Mouse (Mus musculus) lung, postnatal 4 days (tissue): ENCODE measurements at regions not wholly inside any gene's neighbourhood (a gene's known extent, or its start where the extent isn't known, plus 50 kb on each side); places are given as distances from the start of the nearest gene placed in this dataset.

Source experiments
- DNase-seq, 2 experiments: peaks; one replicate each; pipeline ENCODE4 v3.0.0; 2021

DNA sequence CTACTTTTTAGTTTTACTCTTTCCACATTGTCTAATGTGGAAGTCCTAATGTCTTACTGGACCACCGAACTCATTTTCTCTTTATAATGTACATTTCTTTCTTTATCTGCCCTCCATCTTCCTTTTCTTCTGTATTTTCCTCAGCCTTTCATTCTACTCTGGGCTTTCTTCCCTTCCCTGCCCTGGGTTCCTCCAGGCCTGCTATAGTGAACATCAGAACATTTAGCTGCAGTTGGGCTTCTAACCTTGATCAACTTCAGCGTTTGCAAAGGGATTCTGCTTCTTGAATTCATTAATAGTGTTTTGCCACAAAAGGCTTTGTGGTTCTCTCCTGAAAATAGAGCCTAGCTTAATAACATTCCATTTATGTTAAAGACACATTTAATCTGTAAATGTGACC lies 342.5 kb upstream of the Tmem161b start:
- DNase-seq, result no peak

GRCm38 (mm10) chr13:83880305-83880704 lies 341.8 kb upstream of the Tmem161b start:
- no peak for DNase-seq

- DNase-seq, result no peak
Measured at GRCm38 (mm10) chr13:83880772-83881171, 341.3 kb upstream of the Tmem161b start.

DNA sequence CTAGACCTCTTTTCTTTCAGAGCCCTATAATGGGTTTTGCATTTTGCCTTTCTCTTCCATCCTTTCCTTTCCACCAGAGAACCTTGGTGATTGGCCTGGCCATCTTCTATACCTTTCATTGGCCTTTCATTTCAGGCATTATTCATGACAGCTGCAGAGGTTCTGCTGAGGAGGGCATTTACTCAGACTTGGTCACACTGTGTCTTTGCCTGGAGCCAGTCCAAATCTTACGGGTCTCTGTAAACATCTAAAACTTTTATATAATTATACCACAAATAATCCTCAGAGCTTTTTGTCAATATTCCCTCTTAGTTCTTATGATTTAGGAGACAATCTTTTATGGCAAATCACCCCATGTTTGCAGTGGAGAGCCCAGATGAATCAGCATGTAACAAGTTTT lies 339.3 kb upstream of the Tmem161b start:
- no peak for DNase-seq

DNA sequence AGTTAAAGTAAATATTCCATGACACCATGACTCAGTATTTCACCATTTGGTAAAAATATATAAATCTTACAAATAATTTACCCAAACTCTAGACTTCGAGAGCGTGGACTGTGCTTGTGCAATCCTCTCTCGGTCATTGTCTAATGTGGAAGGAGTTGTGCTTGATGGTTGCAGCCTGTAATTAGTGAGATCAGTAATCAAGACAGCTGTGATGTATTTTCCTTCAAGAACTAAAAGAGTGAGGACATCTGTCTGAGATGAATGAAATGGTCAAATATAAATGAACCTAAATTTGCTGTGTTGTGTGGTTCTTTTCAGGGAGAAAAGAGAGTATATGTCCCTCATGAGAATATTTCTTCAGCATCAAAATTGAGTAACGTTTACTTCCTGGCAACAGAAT lies 338.3 kb upstream of the Tmem161b start:
- no peak for DNase-seq

DNA sequence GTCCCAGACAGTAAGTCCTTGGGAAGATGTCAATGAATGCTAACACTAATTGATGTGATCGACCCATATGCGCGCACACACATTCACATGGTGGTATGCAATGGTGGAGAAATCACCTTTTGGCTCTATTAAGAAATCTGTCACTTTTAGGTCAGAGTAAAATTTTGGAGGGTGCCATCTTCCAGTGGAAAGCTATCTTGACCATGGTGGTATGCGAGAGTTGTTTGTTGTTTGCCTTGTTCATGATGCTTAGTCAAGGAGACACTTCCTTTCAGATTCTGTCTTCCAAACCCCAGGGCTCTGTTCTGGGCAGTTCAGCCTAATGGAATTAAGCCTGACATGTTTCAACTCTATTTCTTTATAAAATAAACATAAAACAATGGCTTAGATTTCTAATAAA lies 337.9 kb upstream of the Tmem161b start:
- DNase-seq, result no peak

DNA sequence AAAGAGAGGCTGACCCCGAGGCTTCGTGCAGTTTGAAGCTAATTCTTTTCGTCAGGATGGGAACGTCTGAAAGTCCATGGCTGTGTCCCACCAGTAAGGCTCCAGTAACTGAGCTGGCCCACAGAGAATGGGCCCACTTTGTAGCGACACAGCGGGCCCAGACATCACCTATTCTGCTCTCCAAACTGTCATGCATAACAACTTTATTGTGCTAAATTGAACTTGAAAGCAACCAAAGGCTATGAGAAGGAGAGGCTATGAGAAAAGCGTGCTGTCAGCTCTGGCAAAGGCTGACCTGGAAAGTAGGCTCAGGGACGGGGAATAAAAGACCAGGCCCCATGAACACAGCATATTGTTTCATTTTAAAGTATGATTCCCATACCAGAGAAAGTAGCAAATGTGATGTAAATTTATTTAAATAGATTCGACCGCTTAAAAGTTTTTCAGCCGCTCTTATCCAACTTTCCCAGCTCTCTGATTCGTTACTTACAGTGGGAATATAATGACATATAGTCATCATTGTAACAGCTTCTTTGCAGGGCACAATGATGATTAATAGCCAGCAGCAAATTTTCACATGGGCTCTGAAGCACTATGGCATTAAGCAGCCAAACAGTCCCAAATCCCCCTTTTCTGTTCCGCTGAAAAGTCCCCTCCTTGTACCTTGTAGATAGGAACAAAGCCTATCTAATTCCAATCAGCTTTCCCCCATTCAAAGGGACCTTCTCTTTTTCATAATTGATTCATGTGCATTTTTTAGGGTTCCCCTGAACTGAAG lies 337.1 kb upstream of the Tmem161b start:
- DNase-seq, result no peak

- DNase-seq, result no peak
Measured at GRCm38 (mm10) chr13:83885729-83886128, 336.4 kb upstream of the Tmem161b start.

DNA sequence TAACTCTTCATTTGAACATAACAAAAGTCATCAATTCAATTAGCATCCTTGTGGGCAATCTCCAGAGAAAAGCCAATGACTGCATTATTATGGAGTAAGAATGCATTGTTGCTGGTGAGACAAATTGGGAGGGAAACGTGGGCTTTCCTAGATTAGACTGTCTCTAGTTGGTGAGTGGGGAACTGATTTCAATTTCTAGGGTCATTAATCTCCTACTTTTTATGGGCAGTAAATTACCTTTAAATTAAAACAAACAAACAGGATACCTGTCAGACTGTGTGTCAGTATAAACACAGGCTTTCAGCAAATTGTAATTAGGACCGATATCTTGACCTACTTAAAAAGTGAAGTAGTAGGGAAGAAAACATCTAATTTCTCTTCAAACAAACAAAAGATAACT lies 307.4 kb upstream of the Tmem161b start:
- no peak for DNase-seq

GRCm38 (mm10) chr13:83932761-83933160 lies 289.3 kb upstream of the Tmem161b start:
- no peak for DNase-seq

- DNase-seq, result no peak
Measured at GRCm38 (mm10) chr13:83946495-83946894, 275.6 kb upstream of the Tmem161b start.

- DNase-seq, result no peak
Measured at GRCm38 (mm10) chr13:83951163-83951562, 270.9 kb upstream of the Tmem161b start.

DNA sequence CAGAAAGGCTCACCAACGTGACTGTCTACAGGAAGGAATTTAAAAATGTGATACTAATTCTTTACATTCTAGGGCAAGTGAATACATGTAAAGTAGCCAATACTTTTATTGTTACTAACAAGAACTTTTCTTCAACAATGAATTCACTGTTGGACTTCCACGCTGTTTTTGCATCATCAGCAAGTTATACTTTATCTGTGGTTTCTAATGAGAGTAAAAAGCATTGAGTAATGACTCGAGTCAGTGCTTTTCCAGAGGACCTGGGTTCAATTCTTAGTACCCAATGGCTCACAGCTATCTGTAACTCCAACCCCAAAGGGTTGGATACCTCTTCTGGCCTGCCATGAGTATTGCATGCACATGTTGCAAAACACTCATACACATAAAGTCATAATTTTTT lies 270.3 kb upstream of the Tmem161b start:
- no peak for DNase-seq

DNA sequence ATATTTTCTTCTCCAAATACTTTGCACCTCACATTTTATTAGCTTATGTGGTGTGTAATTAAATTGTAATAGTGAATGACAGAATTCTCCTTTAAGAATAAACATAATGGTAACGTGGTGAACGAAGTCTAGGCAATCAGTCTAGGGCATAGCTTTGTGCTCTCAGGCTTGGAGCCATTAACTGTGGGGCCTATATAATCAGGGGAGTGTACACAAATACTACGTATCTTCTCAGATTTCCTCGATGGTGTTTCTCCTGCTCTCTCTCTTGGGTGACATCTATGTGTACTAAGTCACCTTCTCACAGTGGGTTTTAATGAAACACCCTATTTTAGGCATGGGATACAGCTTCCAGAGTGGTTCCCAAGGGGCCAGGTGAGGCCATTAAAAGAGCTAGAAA lies 269.7 kb upstream of the Tmem161b start:
- no peak for DNase-seq

DNA sequence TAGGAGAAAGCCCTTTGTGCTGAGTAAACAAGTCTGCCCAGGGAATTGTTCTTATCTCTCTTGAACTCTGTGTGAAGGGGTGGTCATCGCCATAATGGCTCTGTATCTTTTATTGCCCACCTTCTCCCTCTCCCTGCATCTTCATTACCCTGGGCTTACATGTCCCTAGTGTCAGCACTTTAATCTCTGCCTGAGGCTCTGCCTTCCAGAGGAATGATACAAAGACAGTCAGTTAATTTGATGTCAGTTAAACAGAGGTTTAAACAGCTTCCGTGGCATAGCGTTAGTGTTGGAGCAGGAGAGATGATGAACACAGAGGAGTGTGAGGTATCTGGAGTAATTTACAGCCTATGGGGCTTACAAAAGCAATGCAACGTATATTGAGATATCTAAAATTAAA lies 269.2 kb upstream of the Tmem161b start:
- DNase-seq, result no peak

- no peak for DNase-seq
Measured at GRCm38 (mm10) chr13:83955701-83956100, 266.4 kb upstream of the Tmem161b start.

DNA sequence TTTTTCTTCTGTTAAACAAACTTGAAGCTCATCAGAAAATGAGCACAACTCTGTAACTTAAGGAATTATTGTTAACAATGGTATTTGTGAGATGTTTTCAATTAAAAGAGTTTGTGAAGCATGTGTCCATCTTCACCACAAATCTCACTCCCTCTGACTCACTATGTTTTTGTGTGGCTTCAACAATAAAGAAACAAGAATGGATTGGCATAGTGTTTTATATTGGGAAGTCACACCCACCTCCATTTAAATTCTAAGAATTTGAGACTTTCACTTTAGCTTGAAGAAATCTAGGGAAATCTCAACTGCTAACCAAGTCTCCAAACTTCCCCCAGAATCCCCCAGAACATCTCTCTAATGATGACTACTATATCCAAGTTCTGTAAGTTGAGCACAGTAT lies 243.6 kb upstream of the Tmem161b start:
- no peak for DNase-seq

DNA sequence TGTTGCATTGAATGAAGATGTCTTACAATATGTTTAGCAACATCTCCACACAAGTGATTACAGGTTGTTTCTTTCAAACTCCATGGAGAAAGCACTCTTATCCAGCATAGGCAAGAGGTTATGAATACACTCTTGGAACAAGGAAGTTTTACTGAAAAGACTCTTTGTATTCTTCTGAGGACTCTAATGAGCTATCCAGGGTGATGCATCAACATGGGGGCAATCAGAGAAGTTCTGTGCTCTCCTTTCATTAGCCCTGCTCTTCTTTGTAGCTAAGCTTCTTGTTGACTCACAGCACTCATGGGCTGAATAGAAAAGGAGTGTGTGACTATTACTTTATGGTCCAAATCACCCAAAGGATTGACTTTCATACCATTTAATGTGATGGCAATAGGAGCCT lies 242.6 kb upstream of the Tmem161b start:
- no peak for DNase-seq

- DNase-seq, result no peak
Measured at GRCm38 (mm10) chr13:83984651-83985331, 237.3 kb upstream of the Tmem161b start.

- no peak for DNase-seq
Measured at GRCm38 (mm10) chr13:83987746-83988423, 234.2 kb upstream of the Tmem161b start.

DNA sequence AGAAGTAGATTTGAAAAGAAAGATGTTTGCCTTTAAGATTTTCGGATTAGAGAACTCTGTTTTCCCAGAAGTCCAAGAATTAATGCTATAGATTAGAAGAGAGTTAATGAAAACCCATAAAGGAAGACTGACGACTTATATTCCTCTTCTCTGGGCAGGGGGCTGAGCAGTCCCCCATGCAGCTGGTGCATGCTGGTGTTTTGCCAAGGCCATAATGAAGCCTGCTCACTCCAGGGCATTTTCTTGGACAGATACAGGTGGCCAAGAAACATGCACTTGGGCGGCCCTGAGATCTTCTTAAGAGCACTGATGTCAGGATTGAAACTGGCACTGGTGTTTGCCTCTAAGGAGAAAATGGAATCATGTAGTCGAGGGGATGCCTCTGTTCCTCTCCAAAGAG lies 233.6 kb upstream of the Tmem161b start:
- no peak for DNase-seq

GRCm38 (mm10) chr13:83997599-83998369 lies 224.3 kb upstream of the Tmem161b start:
- no peak for DNase-seq

DNA sequence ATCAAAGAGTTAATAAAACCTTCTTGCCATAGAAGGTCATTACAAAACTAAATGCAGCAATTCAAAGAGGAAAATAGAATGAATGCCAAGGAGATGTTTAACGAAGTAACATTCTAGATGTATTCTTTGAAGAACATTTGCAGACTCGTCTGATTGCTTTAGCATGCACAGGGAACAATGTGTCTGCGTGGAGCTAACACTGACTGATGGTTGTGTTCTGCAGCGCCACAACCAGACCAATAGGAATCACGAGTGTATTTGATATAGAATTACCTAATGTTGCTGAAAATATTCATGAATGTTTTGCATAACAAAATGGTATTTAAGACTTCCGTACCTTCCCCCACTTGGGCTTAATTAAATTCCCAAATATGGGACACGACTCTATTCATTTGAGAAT lies 200.3 kb upstream of the Tmem161b start:
- DNase-seq, result no peak
